Mouse (Mus musculus): ENCODE results near the gene Slc5a4a.

Gene Slc5a4a

GRCm38 (mm10) chr10:76218240-76218639, 71.0 kb downstream of the Slc5a4a start:
- peak; percentile 7 to 18 for DNase-seq (ENCODE audit: low spot score in 2 of 2)

GRCm38 (mm10) chr10:76225944-76226343, 78.7 kb downstream of the Slc5a4a start:
- no peak for DNase-seq (ENCODE audit: low spot score in 2 of 2)

DNA sequence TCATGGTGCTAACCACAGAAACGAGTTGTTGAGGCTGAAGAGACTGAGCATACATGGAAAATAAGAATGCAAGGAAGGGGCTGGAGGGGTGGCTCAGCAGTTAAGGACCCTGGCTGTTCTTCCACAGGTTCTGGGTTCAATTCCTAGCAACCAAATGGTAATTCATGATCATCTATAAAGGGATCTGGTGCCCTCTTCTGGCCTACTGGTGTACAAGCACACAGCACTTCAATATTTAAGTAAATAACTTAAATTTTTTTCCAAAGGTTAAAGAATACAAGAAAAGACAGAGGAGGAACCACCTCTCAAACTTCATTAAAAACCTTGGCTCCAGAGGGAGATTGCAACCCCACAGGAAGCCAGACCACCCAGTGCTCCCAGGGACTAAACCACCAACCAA, 82.4 kb downstream of the Slc5a4a start:
- no peak for DNase-seq (ENCODE audit: low spot score in 2 of 2)

- DNase-seq (ENCODE audit: low spot score in 2 of 2): peak; percentile 94 to 95
These were observed 90.3 kb downstream of the Slc5a4a start, which contains the start of gene Prmt2 for GRCm38 (mm10) chr10:76237341-76238225. Gene Prmt2 (minus strand): TSS chr10:76237865.
